Mouse (Mus musculus): ENCODE data around the gene Olfr1054. TPM values are rescaled to one million over a fixed set of nuclear protein-coding genes. Genes with fewer than 3 reads are reported as not detected.
"Not testable (repeated sequence)": the region's sequence is repeated elsewhere in the genome, so short reads cannot be mapped to it uniquely, and the experiment has no call there.

Gene Olfr1054
- not detected in 2 replicates for polyA plus RNA-seq (2012; rRNA removed)

DNA sequence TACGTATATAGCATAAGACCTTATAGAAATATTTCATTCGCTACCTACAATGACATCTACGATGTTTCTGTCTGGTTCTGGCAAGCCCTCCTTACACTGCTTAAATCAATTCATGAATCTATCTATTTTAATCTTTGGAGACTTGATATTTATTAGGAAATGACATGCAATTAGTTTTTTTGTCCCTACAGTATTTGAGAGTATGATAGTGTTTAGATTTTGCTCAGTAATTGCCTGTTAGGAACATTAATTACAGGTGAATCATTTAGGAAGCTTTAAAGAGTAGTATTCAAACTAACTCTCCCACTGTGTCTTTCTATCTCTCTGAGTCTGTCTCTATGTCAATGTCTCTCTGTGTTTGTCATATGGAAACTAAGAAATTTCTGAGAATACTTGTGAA lies at the start of gene Olfr1054:
Gene Olfr1054 (minus strand): TSS at position 101 of the 400 bp plus-strand sequence.
- no peak within 1 kb of the TSS for H3K4me3 ChIP-seq (replicated peaks; ENCODE audit: insufficient read depth, low read depth, low read length)
- DNase-seq, result no peak
- WGBS, result 86% methylated on average over 3 of the region's 3 CpGs

DNA sequence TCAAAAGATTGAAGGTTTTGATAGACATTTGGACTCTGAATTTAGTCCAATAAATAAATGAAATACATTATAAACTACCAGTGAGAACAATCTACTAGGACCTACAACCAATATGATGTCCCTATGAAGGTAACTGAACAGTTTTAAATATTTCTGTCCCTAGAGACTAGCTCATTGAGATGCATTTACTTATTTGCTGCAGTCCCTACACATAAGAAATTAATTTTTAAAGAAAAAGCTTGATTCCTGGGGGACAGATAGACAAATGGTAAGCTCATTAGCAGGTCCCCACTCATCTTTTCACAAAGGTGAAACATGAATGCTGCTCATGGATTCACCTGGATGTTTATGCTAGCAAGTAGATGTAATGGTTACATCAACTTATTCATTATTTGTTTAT lies 43.1 kb upstream of the Olfr1054 start, which contains the start of gene Olfr1057:
Gene Olfr1057 (minus strand): TSS at position 101 of the 400 bp plus-strand sequence.
- Histone ChIP-seq H3K4me3 (replicated peaks; ENCODE audit: insufficient read depth, low read depth, low read length) (no peak within 1 kb of the TSS), H3K27me3 (ENCODE audit: control insufficient read depth, insufficient read depth, low read length) (no peaks in the 10 kb centered on the region), H3K27ac (ENCODE audit: insufficient read depth, low read length) (no peak within 1 kb of the TSS), H3K4me1 (ENCODE audit: control insufficient read depth, insufficient read depth, low read length) (no peaks in the 10 kb centered on the region)
- TF ChIP-seq POLR2A (IDR thresholded peaks at IDR 0.05; ENCODE audit: borderline replicate concordance, insufficient read depth, low read length) (no peak), CTCF (IDR thresholded peaks at IDR 0.05; ENCODE audit: borderline replicate concordance, insufficient read depth, low read depth, low read length) (no peak)
- no peak for DNase-seq

More for the DNA sequence above, at the start of gene Olfr1054:
- Histone ChIP-seq H3K4me1 (ENCODE audit: control insufficient read depth, insufficient read depth, low read length) (no peaks in the 10 kb centered on the region), H3K27ac (ENCODE audit: insufficient read depth, low read length) (no peak within 1 kb of the TSS), H3K27me3 (ENCODE audit: control insufficient read depth, insufficient read depth, low read length) (no peaks in the 10 kb centered on the region)
- TF ChIP-seq POLR2A (IDR thresholded peaks at IDR 0.05; ENCODE audit: borderline replicate concordance, insufficient read depth, low read length) (no peak), CTCF (IDR thresholded peaks at IDR 0.05; ENCODE audit: borderline replicate concordance, insufficient read depth, low read depth, low read length) (no peak)

DNA sequence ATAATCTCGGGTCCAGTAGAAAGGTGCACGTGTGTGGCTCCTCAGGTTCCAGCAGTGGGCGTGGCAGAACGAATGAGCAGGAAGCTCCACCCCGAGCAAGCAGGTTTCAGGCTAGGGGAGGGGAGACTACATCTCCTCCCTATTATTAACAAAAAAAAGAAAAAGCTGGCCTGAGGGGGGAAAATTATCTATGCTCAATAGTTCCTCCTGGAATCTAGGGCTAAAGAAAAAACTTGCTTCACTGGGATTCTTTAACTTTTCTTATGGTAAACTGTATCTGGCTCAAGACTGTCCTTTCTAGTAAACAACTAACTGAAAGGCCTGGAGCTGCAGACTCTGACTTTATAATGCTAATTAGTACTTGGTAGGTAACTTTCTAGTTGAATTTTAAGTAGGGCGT lies 31.1 kb upstream of the Olfr1054 start:
- H3K27ac ChIP-seq (ENCODE audit: insufficient read depth, low read length); H3K4me3 ChIP-seq (replicated peaks; ENCODE audit: insufficient read depth, low read depth, low read length); DNase-seq; H3K27me3 ChIP-seq (ENCODE audit: control insufficient read depth, insufficient read depth, low read length); H3K4me1 ChIP-seq (ENCODE audit: control insufficient read depth, insufficient read depth, low read length): not testable (repeated sequence)
- WGBS, result 84% methylated on average over 2 of the region's 6 CpGs

DNA sequence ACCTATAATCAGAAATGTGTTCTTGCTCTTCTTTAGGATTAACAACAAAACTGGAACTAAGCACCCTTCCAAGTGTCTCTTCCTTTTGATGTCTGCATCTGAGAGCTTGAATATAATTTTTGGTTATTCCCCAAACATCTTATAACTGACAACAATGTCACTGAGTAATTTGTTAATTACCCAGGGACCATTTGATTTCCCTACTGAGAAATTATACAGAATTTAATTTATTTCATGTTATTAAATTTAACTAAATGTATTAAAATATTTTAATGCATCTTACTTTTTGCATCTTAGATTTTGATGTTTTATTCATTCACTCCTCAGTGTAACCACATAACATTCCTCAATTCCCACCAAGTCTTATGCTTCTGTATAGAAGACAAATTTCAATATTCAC lies 27.1 kb upstream of the Olfr1054 start, which contains the start of gene Olfr1056:
Gene Olfr1056 (minus strand): TSS at position 101 of the 400 bp plus-strand sequence.
- Histone ChIP-seq H3K4me3 (replicated peaks; ENCODE audit: insufficient read depth, low read depth, low read length) (no peak within 1 kb of the TSS), H3K4me1 (ENCODE audit: control insufficient read depth, insufficient read depth, low read length) (no peaks in the 10 kb centered on the region), H3K27ac (ENCODE audit: insufficient read depth, low read length) (no peak within 1 kb of the TSS), H3K27me3 (ENCODE audit: control insufficient read depth, insufficient read depth, low read length) (no peaks in the 10 kb centered on the region)
- no peak for TF ChIP-seq POLR2A (IDR thresholded peaks at IDR 0.05; ENCODE audit: borderline replicate concordance, insufficient read depth, low read length)
- TF ChIP-seq CTCF (IDR thresholded peaks at IDR 0.05; ENCODE audit: borderline replicate concordance, insufficient read depth, low read depth, low read length), result no peak
- DNase-seq, result no peak

DNA sequence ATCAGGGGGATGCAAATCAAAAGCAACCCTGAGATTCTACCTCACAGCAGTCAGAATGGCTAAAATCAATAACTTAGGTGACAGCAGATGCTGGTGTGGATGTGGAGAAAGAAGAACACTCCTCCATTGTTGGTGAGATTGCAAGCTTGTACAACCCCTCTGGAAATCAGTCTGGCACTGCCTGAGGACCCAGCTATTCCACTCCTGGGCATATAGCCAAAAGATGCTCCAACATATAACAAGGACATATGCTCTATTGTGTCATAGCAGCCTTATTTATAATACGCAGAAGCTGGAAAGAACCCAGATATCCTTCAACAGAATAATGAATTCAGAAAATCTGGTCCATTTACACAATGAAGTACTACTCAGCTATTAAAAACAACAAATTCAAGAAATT lies 16.5 kb upstream of the Olfr1054 start:
- not testable (repeated sequence) for H3K4me1 ChIP-seq (ENCODE audit: control insufficient read depth, insufficient read depth, low read length); H3K27me3 ChIP-seq (ENCODE audit: control insufficient read depth, insufficient read depth, low read length); H3K27ac ChIP-seq (ENCODE audit: insufficient read depth, low read length); H3K4me3 ChIP-seq (replicated peaks; ENCODE audit: insufficient read depth, low read depth, low read length); DNase-seq
- WGBS, result 8% methylated on average over 1 of the region's 1 CpGs

DNA sequence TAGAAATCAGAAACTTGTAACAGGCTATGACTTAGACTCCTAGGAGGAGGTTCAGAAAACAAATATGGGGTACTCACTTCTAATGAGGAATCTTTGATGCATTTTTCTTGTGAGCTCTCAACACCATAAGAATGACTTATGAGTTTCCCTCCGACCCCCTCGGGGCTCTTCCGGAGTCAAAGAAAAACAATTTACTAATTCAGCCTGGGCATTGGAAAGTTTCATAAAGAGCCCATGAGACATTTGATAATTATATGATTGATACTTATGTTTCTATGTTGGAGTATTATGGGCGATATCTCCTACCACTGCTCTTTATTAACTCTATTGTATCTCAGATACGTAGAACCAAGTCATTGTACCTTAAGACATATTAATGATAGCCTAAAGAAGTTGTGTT lies 15.0 kb upstream of the Olfr1054 start, which contains the start of gene Olfr1055:
Gene Olfr1055 (minus strand): TSS at position 101 of the 400 bp plus-strand sequence.
- Histone ChIP-seq H3K27ac (ENCODE audit: insufficient read depth, low read length) (no peak within 1 kb of the TSS), H3K4me1 (ENCODE audit: control insufficient read depth, insufficient read depth, low read length) (no peaks in the 10 kb centered on the region), H3K4me3 (replicated peaks; ENCODE audit: insufficient read depth, low read depth, low read length) (no peak within 1 kb of the TSS), H3K27me3 (ENCODE audit: control insufficient read depth, insufficient read depth, low read length) (no peaks in the 10 kb centered on the region)
- WGBS, result 91% methylated on average over 5 of the region's 5 CpGs
- no peak for TF ChIP-seq POLR2A (IDR thresholded peaks at IDR 0.05; ENCODE audit: borderline replicate concordance, insufficient read depth, low read length)
- no peak for TF ChIP-seq CTCF (IDR thresholded peaks at IDR 0.05; ENCODE audit: borderline replicate concordance, insufficient read depth, low read depth, low read length)
- no peak for DNase-seq

DNA sequence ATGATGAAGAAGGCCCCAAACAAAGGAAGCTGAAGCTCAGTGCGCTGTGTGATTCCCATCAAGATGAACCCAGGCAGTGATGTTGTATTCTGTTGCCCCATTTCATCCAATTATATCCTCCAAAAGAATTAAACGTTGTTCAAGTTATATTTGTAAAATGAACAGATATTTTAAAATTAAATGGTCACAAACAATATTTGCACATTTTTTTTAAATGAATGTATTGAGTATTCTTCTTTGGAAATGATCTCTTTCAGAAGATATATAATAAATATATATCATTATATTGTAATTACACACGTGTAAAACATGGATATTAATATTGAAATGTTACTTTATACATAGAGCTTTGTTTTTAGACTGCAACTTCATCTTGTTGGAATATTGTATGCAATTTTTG lies 20.0 kb downstream of the Olfr1054 start, which contains the start of gene Olfr1053:
Gene Olfr1053 (minus strand): TSS at position 101 of the 400 bp plus-strand sequence.
- 62% methylated on average over 3 of the region's 3 CpGs for WGBS
- TF ChIP-seq POLR2A (IDR thresholded peaks at IDR 0.05; ENCODE audit: borderline replicate concordance, insufficient read depth, low read length) (no peak), CTCF (IDR thresholded peaks at IDR 0.05; ENCODE audit: borderline replicate concordance, insufficient read depth, low read depth, low read length) (no peak)
- DNase-seq, result no peak

DNA sequence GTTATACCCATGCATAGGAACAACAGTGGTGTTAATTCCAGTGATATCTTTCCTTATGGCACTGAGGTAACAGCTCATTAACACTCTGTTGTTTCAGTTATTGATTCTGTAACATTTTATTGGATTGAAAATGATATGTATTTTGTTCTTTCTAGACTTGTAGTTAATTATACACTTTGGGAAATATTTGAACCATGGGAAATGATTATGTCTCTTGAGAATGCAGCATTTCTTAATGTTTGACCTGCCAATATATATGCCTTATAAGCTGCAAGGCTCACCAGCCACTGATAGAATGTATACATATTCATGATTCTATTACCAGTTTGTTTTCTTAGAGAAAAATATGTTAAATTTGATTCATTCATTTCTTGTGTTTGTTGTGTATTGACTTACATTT lies 43.1 kb downstream of the Olfr1054 start, which contains the start of gene Olfr1052:
Gene Olfr1052 (plus strand): TSS at position 301 of the 400 bp plus-strand sequence.
- no peak for DNase-seq
- no peaks in the 10 kb centered on the region for H3K27me3 ChIP-seq (ENCODE audit: control insufficient read depth, insufficient read depth, low read length)
- H3K4me3 ChIP-seq (replicated peaks; ENCODE audit: insufficient read depth, low read depth, low read length), result no peak within 1 kb of the TSS
- H3K27ac ChIP-seq (ENCODE audit: insufficient read depth, low read length), result no peak within 1 kb of the TSS
- no peak for TF ChIP-seq POLR2A (IDR thresholded peaks at IDR 0.05; ENCODE audit: borderline replicate concordance, insufficient read depth, low read length)
- TF ChIP-seq CTCF (IDR thresholded peaks at IDR 0.05; ENCODE audit: borderline replicate concordance, insufficient read depth, low read depth, low read length), result no peak
- no peaks in the 10 kb centered on the region for H3K4me1 ChIP-seq (ENCODE audit: control insufficient read depth, insufficient read depth, low read length)

More for the DNA sequence above, 20.0 kb downstream of the Olfr1054 start, which contains the start of gene Olfr1053:
- H3K4me3 ChIP-seq (replicated peaks; ENCODE audit: insufficient read depth, low read depth, low read length), result no peak within 1 kb of the TSS
- H3K27me3 ChIP-seq (ENCODE audit: control insufficient read depth, insufficient read depth, low read length), result no peaks in the 10 kb centered on the region
- no peak within 1 kb of the TSS for H3K27ac ChIP-seq (ENCODE audit: insufficient read depth, low read length)
- H3K4me1 ChIP-seq (ENCODE audit: control insufficient read depth, insufficient read depth, low read length), result no peaks in the 10 kb centered on the region

Other genes with a start within 250 kb of the Olfr1054 start
- not detected in 2 replicates for gene Olfr1037, start 248.0 kb downstream of the Olfr1054 start, polyA plus RNA-seq (2012; rRNA removed)
- not detected in 2 replicates for gene Olfr1039, start 199.5 kb downstream of the Olfr1054 start, polyA plus RNA-seq (2012; rRNA removed)
- gene Olfr1040, start 188.7 kb downstream of the Olfr1054 start, polyA plus RNA-seq (2012; rRNA removed), result not detected in 2 replicates
- gene Olfr1042, start 173.6 kb downstream of the Olfr1054 start, polyA plus RNA-seq (2012; rRNA removed), result not detected in 2 replicates
- gene Olfr1043, start 167.9 kb downstream of the Olfr1054 start, polyA plus RNA-seq (2012; rRNA removed), result not detected in 2 replicates
- gene Olfr1044, start 157.6 kb downstream of the Olfr1054 start, polyA plus RNA-seq (2012; rRNA removed), result not detected in 2 replicates
- gene Olfr52, start 149.8 kb downstream of the Olfr1054 start, polyA plus RNA-seq (2012; rRNA removed), result not detected in 2 replicates
- gene Olfr1045, start 132.4 kb downstream of the Olfr1054 start, polyA plus RNA-seq (2012; rRNA removed), result not detected in 2 replicates
- gene Olfr1046, start 116.1 kb downstream of the Olfr1054 start, polyA plus RNA-seq (2012; rRNA removed), result not detected in 2 replicates
- gene Olfr1047, start 104.0 kb downstream of the Olfr1054 start, polyA plus RNA-seq (2012; rRNA removed), result not detected in 2 replicates
- gene Olfr1048, start 95.1 kb downstream of the Olfr1054 start, polyA plus RNA-seq (2012; rRNA removed), result not detected in 2 replicates
- not detected in 2 replicates for gene Olfr1049, start 77.1 kb downstream of the Olfr1054 start, polyA plus RNA-seq (2012; rRNA removed)
- gene Olfr1051, start 56.3 kb downstream of the Olfr1054 start, polyA plus RNA-seq (2012; rRNA removed), result not detected in 2 replicates
- not detected in 2 replicates for gene Olfr1052, start 43.0 kb downstream of the Olfr1054 start, polyA plus RNA-seq (2012; rRNA removed)
- gene Olfr1053, start 20.1 kb downstream of the Olfr1054 start, polyA plus RNA-seq (2012; rRNA removed), result not detected in 2 replicates
- not detected in 2 replicates for gene Olfr1055, start 14.9 kb upstream of the Olfr1054 start, polyA plus RNA-seq (2012; rRNA removed)
- gene Olfr1056, start 27.0 kb upstream of the Olfr1054 start, polyA plus RNA-seq (2012; rRNA removed), result not detected in 2 replicates
- gene Olfr1057, start 43.0 kb upstream of the Olfr1054 start, polyA plus RNA-seq (2012; rRNA removed), result not detected in 2 replicates
- not detected in 2 replicates for gene Olfr1058, start 53.1 kb upstream of the Olfr1054 start, polyA plus RNA-seq (2012; rRNA removed)
- gene Olfr1061, start 78.6 kb upstream of the Olfr1054 start, polyA plus RNA-seq (2012; rRNA removed), result not detected in 2 replicates
- gene Olfr1062, start 91.3 kb upstream of the Olfr1054 start, polyA plus RNA-seq (2012; rRNA removed), result not detected in 2 replicates
- gene Olfr1065, start 115.2 kb upstream of the Olfr1054 start, polyA plus RNA-seq (2012; rRNA removed), result not detected in 2 replicates
- not detected in 2 replicates for gene Olfr1066, start 120.8 kb upstream of the Olfr1054 start, polyA plus RNA-seq (2012; rRNA removed)
- gene Olfr228, start 152.0 kb upstream of the Olfr1054 start, polyA plus RNA-seq (2012; rRNA removed), result not detected in 2 replicates
- gene Olfr1076, start 173.0 kb upstream of the Olfr1054 start, polyA plus RNA-seq (2012; rRNA removed), result not detected in 2 replicates
- not detected in 2 replicates for gene Olfr1079, start 207.0 kb upstream of the Olfr1054 start, polyA plus RNA-seq (2012; rRNA removed)
- gene Olfr1080, start 222.8 kb upstream of the Olfr1054 start, polyA plus RNA-seq (2012; rRNA removed), result not detected in 2 replicates